Mouse (Mus musculus): ENCODE results near the gene Med21.

Gene Med21

DNA sequence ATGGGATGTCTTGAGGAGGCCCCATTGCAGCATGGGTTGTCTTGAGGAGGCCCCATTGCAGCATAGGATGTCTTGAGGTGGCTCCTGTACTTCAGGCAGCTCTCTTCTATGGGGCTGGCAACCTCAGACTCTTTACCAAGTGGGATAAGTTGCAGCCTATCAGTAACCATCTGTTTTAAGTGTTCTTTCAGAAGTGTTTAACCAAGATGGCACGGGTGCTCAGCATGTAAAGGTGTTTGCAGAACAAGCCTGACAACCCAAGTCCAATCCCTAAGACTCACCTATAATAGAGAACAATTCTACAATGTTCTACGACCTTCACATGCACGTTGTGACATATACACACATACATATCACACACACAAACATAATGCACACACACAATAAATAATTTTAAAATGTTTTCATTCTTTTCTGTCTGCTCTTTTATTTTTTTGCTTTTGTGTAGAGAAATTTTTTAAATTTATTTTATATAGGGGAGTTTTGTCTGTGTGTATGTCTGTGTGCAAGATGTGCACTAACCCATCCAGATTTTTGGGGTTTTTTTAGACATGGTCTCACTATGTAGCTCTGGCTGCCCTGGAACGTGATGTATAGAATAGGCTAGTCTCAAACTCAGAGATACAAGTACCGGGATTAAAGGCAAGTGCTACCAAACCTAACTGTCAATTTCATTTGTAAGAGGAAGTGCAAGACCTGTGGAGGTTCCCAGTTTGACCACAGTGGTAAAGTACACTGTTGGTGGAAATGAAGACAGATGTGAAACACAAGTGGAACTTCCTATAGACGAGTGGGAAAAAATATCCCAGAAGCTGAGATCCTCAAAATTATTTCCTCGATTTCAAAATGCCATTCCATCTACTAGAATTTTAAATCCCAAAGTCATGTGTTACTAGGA lies 2.0 kb upstream of the Med21 start:
- DNase-seq (ENCODE audit: low spot score in 2 of 2): no peak

DNA sequence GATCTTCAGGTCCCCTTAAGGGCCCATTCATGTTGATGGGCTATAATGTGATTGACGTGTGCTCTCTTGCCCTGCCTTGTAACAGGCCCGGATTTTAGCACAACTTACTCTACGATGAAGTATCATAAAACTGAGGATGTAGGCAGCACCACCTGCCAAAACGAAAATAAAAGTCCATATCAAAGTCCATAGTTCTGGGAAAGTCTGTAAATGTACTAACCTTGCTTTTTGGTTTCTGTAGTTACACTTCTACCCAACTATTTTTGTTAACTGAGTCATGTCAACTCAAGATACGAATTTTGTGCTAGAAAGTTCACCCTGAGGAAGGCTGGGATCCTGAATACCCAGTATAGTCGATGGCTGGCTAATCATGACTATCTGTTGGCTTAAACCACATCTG lies 1.4 kb upstream of the Med21 start:
- DNase-seq (ENCODE audit: low spot score in 2 of 2): no peak

DNA sequence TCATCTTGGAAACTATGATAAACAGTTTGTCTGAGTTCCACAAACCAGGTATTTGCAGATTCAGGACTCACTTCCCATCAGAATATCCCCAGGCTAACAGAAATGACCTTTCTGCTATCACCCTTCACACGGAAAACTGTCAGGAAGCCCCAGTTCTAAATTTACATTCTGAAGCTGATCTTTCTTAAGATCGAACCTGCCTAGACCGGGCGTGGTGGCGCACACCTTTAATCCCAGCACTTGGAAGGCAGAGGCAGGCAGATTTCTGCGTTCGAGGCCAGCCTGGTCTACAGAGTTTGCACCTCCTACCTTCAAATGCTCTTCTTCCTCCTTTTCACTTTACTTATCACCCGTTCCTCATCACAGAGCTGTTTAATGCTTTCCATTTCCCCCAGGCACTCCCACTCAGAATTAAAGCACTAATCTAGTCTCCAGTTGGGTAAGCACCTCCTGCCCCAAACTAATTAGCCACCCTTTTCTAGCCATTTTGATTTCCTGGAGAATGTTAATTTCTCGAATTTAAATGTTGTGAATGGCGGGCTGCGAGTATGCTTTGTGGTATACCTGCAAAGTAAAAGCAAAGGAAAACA lies 631 bp upstream of the Med21 start:
- DNase-seq (ENCODE audit: low spot score in 2 of 2): no peak

DNA sequence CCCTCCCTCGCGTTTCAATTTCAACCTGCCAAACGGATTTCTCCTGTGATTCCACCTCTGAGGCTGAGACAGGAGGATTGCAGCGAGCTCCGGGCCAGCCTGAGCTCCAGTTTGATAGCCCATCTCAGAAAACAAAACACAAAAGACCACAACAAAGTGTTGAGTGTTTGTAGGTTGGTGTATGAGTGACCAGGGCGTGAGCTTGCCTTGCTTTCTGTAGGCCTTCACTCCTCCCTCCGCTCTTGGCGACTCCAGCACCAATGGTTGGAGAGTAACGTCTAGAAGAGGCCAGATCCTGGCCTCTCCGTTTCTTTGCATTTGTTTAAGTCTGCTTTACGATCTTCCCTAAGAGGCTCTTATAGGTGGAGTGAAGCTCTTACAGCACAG lies 830 bp downstream of the Med21 start:
- no peak for DNase-seq (ENCODE audit: low spot score in 2 of 2)

DNA sequence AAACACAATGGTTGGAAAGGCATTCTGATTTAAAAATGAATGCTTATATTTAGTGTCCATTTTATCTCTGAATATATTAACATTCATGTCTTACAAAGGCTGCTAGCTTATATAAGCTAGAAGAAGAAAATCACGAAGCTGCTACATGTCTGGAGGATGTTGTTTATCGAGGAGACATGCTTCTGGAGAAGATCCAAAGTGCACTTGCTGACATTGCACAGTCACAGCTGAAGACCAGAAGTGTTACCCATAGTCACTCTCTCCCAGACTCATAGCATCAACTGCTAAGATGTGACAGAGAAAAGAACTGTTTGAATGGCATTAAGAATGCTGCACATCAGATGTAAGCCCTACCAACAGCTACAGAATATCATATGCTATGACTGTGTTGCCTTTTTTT lies 7.7 kb downstream of the Med21 start:
- DNase-seq (ENCODE audit: low spot score in 2 of 2): no peak

DNA sequence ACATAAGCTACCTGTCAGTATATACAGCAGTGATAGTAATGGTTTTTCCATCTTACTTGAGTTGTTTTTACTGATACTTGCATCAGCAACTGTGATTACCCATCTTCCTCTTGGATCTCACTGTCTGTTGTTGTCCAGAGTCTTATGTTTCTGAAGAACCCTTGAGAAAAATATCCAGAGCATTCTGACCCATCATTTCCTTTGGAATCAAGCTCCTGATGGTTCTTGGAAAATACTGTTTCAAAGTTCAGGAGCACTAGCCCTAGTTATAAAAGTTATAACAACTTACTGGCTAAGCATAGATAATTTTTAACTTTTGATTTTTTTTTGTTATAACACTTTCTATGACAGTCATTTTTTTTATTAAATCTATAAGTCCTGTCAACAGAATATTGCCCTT lies 9.1 kb downstream of the Med21 start:
- no peak for DNase-seq (ENCODE audit: low spot score in 2 of 2)

DNA sequence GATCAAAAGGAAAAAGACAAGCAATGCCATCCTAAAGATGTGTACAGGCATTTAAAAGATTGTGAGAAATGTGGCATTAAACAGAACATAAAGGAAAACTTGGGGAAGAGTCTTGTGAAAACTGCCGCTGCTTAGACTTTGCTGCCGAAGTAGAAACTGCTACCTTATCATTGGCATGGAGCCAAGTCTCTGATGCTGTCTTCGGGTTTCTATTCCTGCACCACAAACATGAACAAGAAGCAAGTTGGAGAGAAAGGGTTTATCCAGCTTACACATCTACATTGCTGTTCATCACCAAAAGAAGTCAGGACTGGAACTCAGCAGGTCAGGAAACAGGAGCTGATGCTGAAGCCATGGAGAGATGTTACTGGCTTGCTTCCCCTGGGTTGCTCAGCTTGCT lies 10.8 kb downstream of the Med21 start:
- no peak for DNase-seq (ENCODE audit: low spot score in 2 of 2)

DNA sequence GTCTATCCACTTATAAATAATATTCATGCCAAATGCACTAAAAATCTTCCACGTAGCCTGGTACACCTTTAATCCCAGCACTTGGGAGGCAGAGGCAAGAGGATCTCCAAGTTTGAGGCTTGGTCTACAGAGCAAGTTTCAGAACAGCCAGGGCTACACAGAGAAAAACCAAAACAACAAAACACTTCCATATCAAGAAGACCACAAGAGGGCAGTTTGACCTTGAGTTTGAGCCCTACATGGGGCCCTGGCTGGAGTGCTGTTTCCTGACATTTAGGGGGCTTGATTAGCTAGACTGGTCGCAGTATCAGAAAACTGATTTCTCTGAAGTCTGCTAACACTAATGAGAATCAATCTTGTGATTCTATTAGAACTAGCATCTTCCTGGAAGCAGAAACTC lies 18.2 kb downstream of the Med21 start:
- DNase-seq (ENCODE audit: low spot score in 2 of 2): no peak

DNA sequence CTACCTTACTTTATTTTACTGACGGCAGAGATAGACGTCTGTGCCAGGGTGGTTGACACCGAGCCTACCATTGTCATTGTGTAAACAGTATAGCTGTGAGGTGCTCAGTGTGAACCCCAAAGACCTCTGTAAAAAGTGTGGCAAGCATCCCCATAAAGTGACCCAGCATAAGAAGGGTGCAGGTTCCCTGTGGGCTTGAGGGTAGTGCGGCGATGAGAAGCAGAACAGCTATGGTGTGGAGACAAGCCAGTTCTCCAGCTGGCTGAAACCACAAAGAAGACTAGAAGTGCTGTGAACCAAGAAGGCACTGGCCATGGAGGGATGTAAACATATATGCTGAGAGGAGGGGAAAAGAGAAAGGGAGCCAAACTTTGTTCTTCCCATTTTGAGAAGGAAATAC lies 19.3 kb downstream of the Med21 start:
- no peak for DNase-seq (ENCODE audit: low spot score in 2 of 2)

DNA sequence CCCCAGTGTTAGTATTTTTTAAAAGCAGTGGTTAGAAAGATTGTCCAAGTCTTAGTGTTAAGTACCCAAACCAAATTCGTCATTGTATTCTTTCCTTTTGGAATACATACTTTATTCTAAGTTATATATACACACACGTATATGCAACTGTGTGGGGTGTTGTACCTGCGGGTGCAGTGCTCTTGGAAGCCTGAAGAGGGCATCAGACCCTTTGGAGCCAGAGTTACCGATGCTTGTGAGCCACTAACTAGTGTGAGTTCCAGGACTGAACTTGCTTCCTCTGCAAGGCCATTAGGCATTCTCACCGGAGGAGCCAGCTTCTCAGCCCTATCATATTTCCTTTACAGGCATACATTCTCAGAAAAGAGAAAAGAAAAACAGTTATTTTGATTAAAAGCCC lies 20.3 kb downstream of the Med21 start:
- DNase-seq (ENCODE audit: low spot score in 2 of 2): peak in 1 of 2 experiments; percentile 35

DNA sequence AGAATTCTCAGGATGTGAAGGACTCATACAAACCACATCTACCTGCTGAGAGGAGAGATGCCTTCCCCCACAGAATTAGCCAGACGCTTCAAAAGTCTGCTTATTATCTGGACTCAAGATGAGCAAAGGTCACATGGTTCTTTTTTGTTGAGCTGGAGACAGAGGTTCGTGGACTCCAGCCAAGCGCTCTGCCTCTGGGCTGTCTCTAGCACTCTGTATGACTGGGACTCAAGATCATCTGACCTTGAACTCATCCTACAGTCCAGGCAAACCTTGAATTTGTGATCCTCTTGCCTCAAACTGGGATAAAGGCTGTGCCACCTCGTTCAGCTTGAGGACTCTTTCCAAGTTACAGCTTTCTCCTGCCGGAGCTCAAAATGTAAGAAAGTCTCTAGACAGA lies 21.8 kb downstream of the Med21 start:
- no peak for DNase-seq (ENCODE audit: low spot score in 2 of 2)

DNA sequence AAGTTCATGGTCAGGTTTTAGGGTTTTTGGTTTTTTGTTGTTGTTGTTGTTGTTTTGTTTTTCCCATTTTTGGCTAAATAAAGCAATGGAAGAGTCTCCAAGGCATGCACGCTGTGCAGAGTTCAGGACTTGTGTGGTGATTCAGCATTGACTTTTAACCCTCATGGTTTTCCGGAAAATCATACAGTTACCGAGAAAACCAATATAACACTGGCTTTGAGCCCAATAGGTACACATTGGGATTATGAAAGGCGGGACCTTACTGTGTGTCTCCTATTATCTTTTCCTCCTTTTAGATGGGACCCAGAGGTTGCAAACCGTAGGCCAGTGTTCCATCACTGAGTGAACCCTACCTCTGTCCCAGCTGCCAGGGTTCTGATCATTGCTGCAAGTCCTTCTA lies 22.6 kb downstream of the Med21 start:
- no peak for DNase-seq (ENCODE audit: low spot score in 2 of 2)

DNA sequence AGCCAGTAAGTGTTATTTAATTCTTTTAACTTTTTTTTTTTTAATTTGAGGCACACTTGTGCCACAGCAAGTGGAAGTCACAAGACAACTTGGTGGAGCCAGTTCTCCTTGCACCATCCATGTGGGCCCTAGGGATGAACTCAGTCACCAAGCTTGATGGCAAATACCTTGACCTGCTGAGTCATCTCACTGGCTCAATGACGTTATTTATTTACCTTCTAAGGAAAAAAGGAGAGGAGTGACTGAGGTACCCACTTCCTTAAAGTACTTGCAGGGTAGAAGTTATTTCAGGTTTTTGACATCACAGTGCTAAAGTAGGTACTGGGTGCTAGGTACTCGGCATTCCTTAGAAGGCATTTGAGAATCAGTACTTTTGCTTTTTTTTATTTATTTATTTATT lies 23.1 kb downstream of the Med21 start:
- DNase-seq (ENCODE audit: low spot score in 2 of 2): no peak

DNA sequence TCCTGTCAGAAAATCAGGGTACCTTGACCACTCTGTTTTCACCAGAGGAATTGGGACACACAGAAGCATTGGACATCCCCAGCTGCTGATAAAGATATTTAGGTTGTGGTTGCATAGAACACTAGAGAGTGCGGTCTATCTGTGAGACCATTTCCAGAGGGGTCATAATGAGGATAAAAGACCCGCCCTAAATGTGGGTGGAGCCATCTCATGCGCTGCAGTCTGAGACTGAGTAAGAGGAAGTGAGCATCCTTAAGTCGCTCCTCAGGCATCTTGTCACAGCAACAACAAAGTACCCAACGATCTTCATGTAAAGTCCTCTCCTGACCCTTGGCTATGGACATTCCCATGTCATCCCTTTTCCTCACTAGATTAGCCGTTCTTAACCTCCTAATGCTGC lies 24.5 kb downstream of the Med21 start:
- DNase-seq (ENCODE audit: low spot score in 2 of 2): no peak

DNA sequence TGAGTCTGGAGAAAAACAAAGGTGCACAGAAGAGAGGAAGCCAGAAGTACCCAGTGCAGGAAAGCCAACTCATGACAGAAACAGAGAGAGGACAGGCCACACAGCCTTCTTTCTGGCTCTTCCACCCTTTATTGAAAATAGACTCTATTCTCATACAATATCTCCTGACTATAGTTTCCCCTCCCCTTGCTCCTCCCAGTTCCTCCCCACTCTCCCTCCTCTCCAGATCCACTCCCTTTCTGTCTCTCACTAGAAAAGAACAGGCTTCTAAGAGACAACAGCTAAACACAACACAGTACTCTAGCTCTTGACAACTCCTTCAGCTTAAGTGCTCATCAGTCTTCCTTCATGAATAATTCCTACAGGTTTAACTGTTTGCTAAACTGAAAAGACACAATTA lies 26.3 kb downstream of the Med21 start:
- no peak for DNase-seq (ENCODE audit: low spot score in 2 of 2)

DNA sequence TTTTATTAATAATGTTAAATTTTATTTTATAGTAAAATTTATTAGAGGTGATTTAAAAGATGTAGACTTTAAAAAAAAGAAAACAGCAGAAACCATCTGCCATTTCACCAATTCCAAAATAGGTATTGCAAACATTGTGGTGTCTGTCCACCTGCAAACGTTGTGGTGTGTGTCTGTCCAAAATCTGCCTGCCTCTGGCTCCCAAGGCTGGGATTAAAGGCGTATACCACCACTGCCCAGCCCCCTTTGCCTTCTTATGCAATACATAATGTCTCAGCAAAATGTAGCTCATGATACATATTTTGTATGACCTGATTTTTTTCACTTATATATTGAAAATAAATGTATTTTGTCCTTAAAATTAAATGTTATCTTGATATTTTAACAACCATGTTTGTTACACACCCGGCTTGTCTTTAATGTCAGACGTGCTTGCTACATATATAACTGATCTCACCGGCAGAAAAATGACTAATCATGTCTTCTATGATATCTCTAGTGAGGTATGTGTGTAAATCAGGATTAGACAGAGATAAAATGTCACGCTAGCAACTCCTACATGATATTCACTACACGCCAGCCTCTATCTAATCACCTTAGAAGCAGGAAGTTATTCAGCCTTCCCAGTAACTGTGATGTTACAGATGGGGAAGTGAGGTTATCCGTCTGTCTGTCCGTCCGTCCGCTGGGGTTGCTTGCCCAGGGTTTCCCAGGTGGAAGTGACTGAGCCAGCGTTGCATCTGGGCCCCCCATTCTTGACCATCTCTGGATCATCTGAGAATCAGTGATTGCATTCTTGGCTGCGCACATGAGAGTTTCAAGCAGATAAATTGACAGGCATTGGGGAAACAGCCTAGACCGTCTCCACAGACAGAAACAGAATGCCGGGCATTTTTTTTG lies 28.9 kb downstream of the Med21 start:
- no peak for DNase-seq (ENCODE audit: low spot score in 2 of 2)

DNA sequence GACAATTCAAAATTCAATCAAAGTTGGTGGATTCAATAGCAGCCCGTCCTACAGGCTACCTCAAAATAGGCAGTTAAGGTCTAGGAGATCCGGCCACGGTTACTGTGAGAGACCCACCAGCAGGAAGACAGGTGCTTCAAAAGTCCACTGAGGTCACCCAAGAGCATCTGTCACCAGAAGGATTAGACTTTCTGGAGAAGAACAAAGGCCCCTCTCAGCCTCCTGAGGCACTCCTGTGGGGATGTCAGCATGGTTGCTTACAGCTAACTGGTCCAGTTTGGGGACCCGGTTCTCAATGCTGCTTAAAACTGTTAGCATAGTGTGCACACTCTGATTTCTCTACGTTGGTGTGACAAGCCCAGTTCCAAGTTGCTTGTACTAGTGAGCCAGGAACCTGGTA lies 29.8 kb downstream of the Med21 start:
- DNase-seq (ENCODE audit: low spot score in 2 of 2): no peak

DNA sequence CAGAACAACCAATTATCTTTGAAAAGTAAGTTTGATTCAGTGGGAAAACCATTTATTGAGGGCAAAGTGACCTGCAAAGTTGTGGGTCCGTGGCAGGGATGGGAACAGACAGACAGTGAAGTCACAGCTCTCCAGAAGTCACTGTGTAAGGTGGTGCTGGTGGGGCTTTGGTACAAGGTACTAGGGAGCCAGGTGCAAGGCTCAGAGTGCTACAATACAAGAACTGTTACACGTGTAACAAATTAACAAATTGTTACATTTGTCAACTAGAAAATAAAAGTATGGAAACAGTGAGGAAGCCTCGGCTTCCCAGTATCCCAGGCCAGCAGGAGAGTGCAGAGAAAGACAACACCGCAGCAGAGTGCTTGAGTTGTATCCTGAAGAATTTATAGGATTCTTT lies 31.3 kb downstream of the Med21 start:
- DNase-seq (ENCODE audit: low spot score in 2 of 2): no peak

DNA sequence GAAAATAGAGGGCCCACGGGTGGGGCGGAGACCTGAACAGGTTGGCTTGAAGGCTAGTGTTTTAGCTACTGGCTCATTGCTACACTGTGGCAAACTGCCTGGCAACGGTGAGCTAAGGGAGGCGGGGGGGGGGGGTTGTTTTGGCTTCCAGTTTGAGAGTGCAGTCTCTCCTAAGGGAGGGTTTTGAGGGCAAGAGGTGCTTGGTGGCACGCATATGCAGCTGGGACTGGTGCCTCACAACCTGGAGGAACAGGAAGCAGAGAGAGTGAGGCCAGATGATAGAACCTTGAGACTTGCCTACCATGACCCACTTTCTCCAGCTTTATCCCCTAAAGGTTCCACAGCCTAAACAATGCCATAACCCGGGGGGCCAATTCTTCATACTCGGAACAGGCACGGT lies 32.1 kb downstream of the Med21 start:
- no peak for DNase-seq (ENCODE audit: low spot score in 2 of 2)

DNA sequence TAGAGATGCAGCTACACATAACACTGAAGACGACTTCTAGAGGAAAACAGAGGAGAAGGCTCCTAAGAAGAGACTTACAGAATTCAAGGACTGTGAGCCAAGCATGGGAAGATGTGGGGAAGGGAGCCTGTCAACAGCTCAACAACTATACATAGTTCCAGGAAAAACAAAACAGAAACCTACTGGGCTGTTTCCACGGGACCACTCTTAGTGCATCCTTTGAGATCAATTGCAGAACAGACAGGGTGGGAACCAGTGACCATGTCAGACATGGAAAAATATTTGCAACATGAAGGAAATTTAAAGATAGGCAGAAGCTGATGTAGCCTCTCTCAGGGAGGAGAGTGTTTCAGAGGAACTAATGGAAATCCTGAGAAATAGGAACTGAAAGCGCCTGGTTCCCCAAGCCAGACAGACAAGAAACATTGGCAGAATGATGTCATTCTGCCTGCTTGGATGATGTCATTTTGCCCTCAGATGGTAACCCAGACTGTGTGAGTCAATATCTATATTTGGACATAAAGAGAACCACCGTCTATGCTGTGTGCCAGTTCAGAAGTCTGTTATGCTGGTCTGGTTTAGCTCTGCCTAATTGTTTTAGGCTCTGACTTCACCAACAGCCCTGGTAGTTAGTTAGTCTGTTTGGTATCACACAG lies 32.7 kb downstream of the Med21 start:
- DNase-seq (ENCODE audit: low spot score in 2 of 2): no peak

DNA sequence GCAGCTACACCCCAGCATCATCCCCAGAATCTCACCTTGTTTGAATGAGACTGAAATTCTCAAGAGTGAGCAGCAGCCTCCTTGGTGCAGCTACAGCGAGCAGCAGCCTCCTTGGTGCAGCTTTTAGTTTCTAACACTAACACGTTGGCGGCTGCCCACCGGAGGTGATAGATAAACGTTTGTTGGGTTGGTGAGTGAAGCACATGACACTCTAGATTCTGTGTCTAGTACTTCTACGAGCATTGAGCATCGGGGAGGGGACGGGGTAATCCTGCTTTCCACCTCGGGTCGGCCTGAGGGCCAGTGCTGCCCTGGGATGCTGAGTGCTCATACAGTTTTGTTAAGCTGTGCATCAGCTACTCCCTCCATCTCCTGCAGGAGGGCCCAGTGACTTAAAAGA lies 34.6 kb downstream of the Med21 start:
- DNase-seq (ENCODE audit: low spot score in 2 of 2): no peak
